Mouse (Mus musculus): ENCODE results near the gene Plagl2.
"Not testable (repeated sequence)": the region's sequence is repeated elsewhere in the genome, so short reads cannot be mapped to it uniquely, and the experiment has no call there.

Gene Plagl2

GRCm38 (mm10) chr2:153241250-153242014 lies at the start of gene Plagl2, which contains the start of gene Pofut1:
Gene Plagl2, minus strand, starts transcription at chr2:153241426.
Gene Pofut1, plus strand, starts transcription at chr2:153241533.
- peak; percentile 86 to 91 for DNase-seq

- peak; percentile 50 to 75 for DNase-seq
Measured at GRCm38 (mm10) chr2:153287835-153288234, 46.6 kb upstream of the Plagl2 start.

GRCm38 (mm10) chr2:153286524-153286923 lies 45.3 kb upstream of the Plagl2 start:
- no peak for DNase-seq

- no peak for DNase-seq
Measured at GRCm38 (mm10) chr2:153283919-153284318, 42.7 kb upstream of the Plagl2 start.

- no peak for DNase-seq
Measured at GRCm38 (mm10) chr2:153278357-153278756, 37.1 kb upstream of the Plagl2 start.

GRCm38 (mm10) chr2:153276846-153277245 lies 35.6 kb upstream of the Plagl2 start:
- DNase-seq: not testable (repeated sequence)

- no peak for DNase-seq
Measured at GRCm38 (mm10) chr2:153276440-153276839, 35.2 kb upstream of the Plagl2 start.

GRCm38 (mm10) chr2:153275577-153275976 lies 34.4 kb upstream of the Plagl2 start:
- DNase-seq: not testable (repeated sequence)

- no peak for DNase-seq
Measured at GRCm38 (mm10) chr2:153274919-153275247, 33.7 kb upstream of the Plagl2 start.

GRCm38 (mm10) chr2:153274200-153274918 lies 33.1 kb upstream of the Plagl2 start:
- DNase-seq: not testable (repeated sequence)

- not testable (repeated sequence) for DNase-seq
Measured at GRCm38 (mm10) chr2:153270231-153270915, 29.1 kb upstream of the Plagl2 start.

- DNase-seq: no peak
Measured at GRCm38 (mm10) chr2:153267331-153267730, 26.1 kb upstream of the Plagl2 start.

- DNase-seq: no peak
Measured at GRCm38 (mm10) chr2:153263053-153263452, 21.8 kb upstream of the Plagl2 start.

GRCm38 (mm10) chr2:153259864-153260674 lies 18.8 kb upstream of the Plagl2 start:
- no peak for DNase-seq

- DNase-seq: no peak
Measured at GRCm38 (mm10) chr2:153259030-153259863, 18.0 kb upstream of the Plagl2 start.

- no peak for DNase-seq
Measured at GRCm38 (mm10) chr2:153256604-153257003, 15.4 kb upstream of the Plagl2 start.

- DNase-seq: no peak
Measured at GRCm38 (mm10) chr2:153249751-153250150, 8.5 kb upstream of the Plagl2 start.

GRCm38 (mm10) chr2:153242156-153242555 lies 930 bp upstream of the Plagl2 start:
- DNase-seq: no peak

- DNase-seq: peak in 1 of 2 experiments; percentile 31
Measured at GRCm38 (mm10) chr2:153240701-153241235, 458 bp downstream of the Plagl2 start.

- DNase-seq: no peak
Measured at GRCm38 (mm10) chr2:153239860-153240480, 1.3 kb downstream of the Plagl2 start.

Data from cerebellum, postnatal 14 days (tissue).